Mouse (Mus musculus) erythroblast, embryonic 14.5 days (primary cell): ENCODE results near the gene Fanci. TPM values are rescaled to one million over a fixed set of nuclear protein-coding genes. Genes with fewer than 3 reads are reported as not detected.

Source experiments
- H3K27me3 ChIP-seq: 2 replicates; pipeline ENCODE4 v1.6.1; 2012; ENCODE audit warnings: inconsistent platforms; ENCODE audit not compliant: control insufficient read depth
- H3K36me3 ChIP-seq: 2 replicates; pipeline ENCODE4 v1.6.1; 2012; ENCODE audit warnings: mild to moderate bottlenecking, inconsistent platforms; ENCODE audit not compliant: control insufficient read depth
- H3K4me1 ChIP-seq: 2 replicates; pipeline ENCODE4 v1.6.1; 2012; ENCODE audit warnings: inconsistent platforms; ENCODE audit not compliant: control insufficient read depth
- H3K4me3 ChIP-seq: replicated peaks from 2 replicates; pipeline ENCODE3; 2012; ENCODE audit warnings: moderate library complexity, mild to moderate bottlenecking, inconsistent platforms
- H3K9me3 ChIP-seq: 2 replicates; pipeline ENCODE4 v1.6.1; 2012; ENCODE audit warnings: low read length, inconsistent platforms, mixed read lengths; ENCODE audit not compliant: control insufficient read depth
- GATA1 ChIP-seq: IDR thresholded peaks from 2 replicates; pipeline ENCODE4 v1.6.1; 2012; ENCODE audit warnings: low read length, inconsistent platforms, mixed read lengths
- TAL1 ChIP-seq: IDR thresholded peaks from 3 replicates; pipeline ENCODE4 v1.6.1; 2012; ENCODE audit warnings: low read length, inconsistent platforms, mixed read lengths
- polyA plus RNA-seq: library from polyadenylated mRNA; stranded (reverse); fragments of >175 nt; gene quantifications from 2 replicates; pipeline ENCODE4 v1.2.3, GENCODE M21; 2012

Gene Fanci
- polyA plus RNA-seq, 1 experiment: 0.22 TPM

DNA sequence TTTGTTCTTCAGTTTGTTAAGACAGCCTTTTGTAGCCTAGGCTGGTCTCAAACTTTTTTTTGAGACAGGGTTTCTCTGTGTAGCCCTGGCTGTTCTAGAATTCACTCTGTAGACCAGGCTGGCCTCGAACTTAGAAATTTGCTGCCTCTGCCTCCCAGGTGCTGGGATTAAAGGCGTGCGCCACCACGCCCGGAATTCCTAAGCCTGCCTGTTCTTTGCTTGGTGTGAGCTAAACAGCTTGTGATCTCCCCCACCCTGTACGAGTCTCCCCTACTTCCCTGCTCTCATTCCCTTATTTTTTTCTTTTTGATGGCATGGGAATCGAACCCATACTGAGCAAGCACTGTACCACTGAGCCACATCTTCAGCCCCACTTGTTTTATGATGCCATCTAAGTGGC lies 3.5 kb downstream of the Fanci start:
- no peak for TF ChIP-seq GATA1
- no peak for TF ChIP-seq TAL1
- Histone ChIP-seq H3K4me3 (no peak overlapping the region), H3K4me1 (peaks cover 42% of the 10 kb centered on the region), H3K9me3 (no peaks in the 10 kb centered on the region), H3K36me3 (peaks cover 54% of the 10 kb centered on the region), H3K27me3 (no peaks in the 10 kb centered on the region)

DNA sequence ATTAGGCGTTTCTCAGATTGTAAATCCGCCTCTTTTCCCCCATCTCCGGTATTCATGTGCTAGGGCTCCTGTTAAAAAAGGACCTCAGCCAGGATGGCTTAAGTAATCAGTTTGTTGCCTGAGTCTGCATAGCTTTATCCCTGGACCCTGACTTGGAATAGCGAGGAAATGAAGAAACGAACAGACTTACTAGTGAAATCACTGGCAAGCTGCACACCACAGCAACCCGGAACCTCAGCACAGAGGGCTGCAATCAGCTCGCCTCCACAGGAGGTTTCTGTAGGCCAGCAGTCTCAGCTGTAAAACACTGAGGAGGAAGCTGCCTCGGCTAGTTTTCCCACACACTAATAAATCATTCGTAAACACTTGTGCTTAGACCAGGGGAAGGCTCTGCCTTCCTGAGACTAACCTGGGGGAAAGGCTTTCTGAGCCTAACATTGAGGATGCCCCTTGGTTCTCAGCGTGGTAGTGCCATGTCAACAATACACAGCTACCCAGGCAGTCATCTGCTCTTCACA lies 5.8 kb downstream of the Fanci start:
- peaks cover 27% of the 10 kb centered on the region for H3K4me1 ChIP-seq
- no peaks in the 10 kb centered on the region for H3K27me3 ChIP-seq
- TF ChIP-seq TAL1: no peak
- no peak for TF ChIP-seq GATA1
- H3K9me3 ChIP-seq: no peaks in the 10 kb centered on the region
- no peak overlapping the region for H3K4me3 ChIP-seq
- peaks cover 77% of the 10 kb centered on the region for H3K36me3 ChIP-seq

DNA sequence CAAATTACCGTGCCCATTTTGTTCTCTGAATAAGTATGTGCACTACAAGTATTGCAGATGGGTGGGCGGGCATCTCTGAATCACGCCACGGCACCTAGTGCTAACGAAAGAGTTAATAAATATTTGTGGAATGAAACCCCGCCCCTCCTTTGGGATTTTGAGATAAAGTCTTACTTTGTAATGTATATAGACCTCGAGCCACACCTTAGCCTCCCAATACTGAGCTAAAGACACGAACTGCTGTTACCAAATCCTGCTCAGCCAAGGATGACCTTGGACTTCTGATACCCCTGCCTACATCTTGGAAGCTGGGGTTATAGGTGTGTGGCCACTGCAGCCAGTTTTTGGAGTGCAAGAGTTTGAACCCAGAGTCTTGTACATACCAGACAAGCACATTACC lies 6.7 kb downstream of the Fanci start:
- Histone ChIP-seq H3K9me3 (no peaks in the 10 kb centered on the region), H3K4me3 (no peak overlapping the region), H3K36me3 (peaks cover 87% of the 10 kb centered on the region), H3K27me3 (no peaks in the 10 kb centered on the region), H3K4me1 (peaks cover 18% of the 10 kb centered on the region)
- no peak for TF ChIP-seq TAL1
- no peak for TF ChIP-seq GATA1

DNA sequence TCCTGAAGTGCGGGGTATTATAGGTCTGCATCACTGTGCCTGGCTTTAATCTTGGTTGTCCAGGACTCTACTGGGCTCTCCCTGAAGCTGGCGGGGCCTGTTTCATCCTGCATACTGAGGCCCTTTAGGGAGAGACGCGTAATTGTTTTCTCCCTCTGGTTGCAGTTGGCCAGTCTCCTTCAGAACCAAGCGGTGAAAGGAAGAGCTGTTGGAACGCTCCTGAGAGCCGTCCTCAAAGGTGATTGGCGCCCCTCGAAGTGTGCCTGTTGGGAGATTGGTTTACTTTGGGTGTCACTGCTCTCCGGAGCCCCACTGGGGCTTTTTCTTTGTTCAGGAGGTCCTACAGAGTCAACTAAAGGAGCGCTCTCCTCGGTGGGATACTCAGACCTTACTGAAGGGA lies 7.2 kb downstream of the Fanci start:
- Histone ChIP-seq H3K36me3 (peaks cover 89% of the 10 kb centered on the region), H3K9me3 (no peaks in the 10 kb centered on the region), H3K4me1 (peaks cover 13% of the 10 kb centered on the region), H3K27me3 (no peaks in the 10 kb centered on the region), H3K4me3 (no peak overlapping the region)
- TF ChIP-seq GATA1: no peak
- no peak for TF ChIP-seq TAL1

DNA sequence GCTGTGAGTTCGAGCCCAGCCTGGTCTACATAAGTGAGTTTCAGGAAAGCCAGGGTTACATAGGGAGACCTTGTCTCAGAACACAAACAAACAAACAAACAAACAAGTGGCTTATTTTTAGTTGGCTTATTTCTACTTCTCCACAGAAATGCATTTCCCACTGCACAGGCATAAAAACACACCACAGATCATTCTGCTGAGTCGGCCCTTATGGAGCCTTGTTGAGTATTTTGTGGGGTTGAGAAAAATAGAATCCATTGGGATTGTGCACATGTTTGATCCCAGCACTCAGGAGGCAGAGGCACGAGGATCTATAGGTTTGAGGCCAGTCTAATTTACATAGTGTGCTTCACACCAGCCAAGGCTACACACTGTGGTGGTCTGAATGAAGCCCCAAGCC lies 8.6 kb downstream of the Fanci start:
- peaks cover 5% of the 10 kb centered on the region for H3K4me1 ChIP-seq
- TF ChIP-seq GATA1 (no peak), TAL1 (no peak)
- no peak overlapping the region for H3K4me3 ChIP-seq
- H3K9me3 ChIP-seq: no peaks in the 10 kb centered on the region
- H3K27me3 ChIP-seq: no peaks in the 10 kb centered on the region
- peaks cover 94% of the 10 kb centered on the region for H3K36me3 ChIP-seq

DNA sequence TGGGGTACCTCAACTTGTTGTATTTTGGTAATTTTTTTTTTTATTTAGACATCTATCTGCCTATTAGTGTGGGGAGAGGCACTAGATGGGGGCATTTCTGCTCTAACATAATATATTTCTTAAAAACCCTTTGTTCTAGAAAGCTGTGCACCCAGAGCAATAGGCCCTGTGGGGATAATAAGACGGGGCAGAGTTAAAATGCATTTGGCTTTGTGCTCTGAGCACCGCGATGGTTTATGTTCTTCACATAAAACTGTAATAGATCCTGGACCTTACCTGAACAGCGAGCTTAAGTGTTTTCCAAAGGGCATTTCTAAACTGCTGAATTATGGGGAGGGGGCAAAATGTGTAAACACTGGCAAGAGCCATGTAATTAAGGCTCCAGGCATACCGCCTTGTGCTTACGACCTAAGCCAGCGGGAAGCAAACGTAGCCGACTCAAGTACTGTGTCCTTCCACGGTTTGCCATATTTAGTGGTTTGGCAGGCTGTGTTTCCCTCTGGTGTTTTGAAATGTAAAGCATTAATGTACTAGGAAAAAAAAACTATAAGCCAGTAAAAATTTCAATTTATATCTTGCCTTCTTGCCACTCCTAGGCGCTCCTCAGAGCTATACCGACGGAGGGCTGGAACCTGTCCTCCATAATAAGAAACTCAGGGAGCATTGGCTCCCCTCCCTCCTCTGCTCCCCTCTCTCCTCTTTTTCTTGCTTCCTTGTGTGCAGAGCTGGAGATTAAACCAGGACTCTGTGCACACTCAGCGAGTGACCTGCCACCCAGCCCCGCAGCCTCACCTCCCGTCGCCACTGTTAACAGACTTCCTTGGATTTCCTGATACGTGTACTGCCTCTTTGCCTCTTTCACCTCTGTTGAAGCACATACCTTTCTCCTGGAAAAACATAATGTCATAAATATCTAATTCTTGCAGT lies 23.0 kb downstream of the Fanci start:
- H3K9me3 ChIP-seq: no peaks in the 10 kb centered on the region
- H3K27me3 ChIP-seq: no peaks in the 10 kb centered on the region
- H3K4me1 ChIP-seq: peaks cover 6% of the 10 kb centered on the region
- H3K4me3 ChIP-seq: no peak overlapping the region
- no peak for TF ChIP-seq GATA1
- TF ChIP-seq TAL1: no peak
- H3K36me3 ChIP-seq: peaks cover 92% of the 10 kb centered on the region

DNA sequence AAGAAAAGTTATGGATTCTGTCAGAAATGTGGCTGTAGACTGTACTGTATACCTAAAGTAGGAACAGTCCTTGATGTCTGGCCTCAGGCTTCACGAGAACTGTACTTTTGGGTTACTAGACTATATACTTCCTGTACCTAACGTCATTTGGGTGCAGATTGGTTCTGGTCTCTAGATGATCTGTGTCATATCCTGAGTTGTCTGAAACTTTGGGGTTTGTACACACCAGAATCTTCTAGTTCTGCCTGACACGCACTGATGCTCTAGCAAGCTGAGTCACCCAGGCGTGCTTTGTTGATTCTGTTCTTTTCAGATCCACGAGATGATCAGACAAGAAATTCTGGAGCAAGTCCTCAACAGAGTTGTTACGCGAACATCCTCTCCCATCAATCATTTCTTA lies 28.2 kb downstream of the Fanci start:
- Histone ChIP-seq H3K4me1 (no peaks in the 10 kb centered on the region), H3K36me3 (peaks cover 90% of the 10 kb centered on the region), H3K27me3 (no peaks in the 10 kb centered on the region), H3K4me3 (no peak overlapping the region), H3K9me3 (no peaks in the 10 kb centered on the region)
- TF ChIP-seq GATA1 (no peak), TAL1 (no peak)

DNA sequence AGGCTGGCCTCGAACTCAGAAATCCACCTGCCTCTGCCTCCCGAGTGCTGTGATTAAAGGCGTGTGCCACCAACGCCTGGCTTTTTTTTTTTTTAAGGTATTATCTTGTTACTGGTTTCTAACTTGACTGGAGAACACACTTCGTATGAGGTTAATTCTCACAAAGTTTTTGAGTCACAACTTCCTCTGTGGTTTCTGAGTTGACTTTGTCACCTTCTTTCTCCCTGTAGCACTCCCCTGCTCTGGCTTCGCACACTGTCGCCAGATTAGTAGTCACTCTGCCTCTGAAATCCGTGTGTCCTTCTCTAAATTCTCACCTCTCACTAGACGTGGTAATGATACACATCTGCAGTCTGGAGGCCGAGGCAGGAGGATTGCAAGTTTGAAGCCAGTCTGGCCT lies 31.1 kb downstream of the Fanci start:
- no peak overlapping the region for H3K4me3 ChIP-seq
- no peaks in the 10 kb centered on the region for H3K4me1 ChIP-seq
- TF ChIP-seq GATA1: no peak
- no peak for TF ChIP-seq TAL1
- no peaks in the 10 kb centered on the region for H3K9me3 ChIP-seq
- H3K36me3 ChIP-seq: peaks cover 91% of the 10 kb centered on the region
- no peaks in the 10 kb centered on the region for H3K27me3 ChIP-seq

DNA sequence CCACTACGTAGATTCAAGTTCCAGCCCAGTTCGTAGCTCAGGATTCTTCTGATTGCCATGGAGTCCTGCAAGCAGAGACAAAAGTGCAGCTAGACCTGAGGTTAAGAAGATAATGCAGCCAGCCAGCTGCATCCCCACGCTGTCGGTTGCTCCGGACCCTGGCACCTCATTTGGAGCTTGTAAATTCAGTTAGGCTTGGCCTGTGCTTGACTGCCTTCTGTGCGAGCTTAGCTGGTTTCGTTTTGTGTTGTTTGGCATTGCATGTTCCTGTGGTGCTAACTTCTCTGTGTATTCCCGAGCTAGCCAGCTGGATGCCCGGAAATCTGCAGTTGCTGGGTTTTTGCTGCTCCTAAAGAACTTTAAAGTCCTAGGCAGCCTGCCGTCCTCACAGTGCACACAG lies 34.1 kb downstream of the Fanci start:
- H3K36me3 ChIP-seq: peaks cover 87% of the 10 kb centered on the region
- TF ChIP-seq GATA1 (no peak), TAL1 (no peak)

DNA sequence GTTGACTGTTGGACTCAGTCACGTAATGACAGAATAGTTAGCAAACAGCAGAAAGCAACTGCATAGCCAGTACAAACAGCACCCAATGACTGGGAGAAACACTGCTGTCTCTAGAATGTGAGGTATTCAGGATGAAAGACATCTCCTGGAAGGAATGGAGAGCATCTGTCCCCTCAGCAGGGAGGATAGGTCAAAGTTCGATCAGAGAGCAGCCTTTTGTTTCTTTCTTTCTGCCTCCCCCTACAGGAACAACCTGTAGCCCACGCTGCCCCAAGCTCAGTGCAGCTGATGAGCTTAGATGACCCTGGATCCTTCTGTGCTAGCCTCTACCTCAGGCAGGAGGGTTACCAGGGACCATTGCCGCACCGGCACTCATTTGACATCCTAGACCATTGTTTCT lies 36.5 kb downstream of the Fanci start:
- no peak for TF ChIP-seq GATA1
- TF ChIP-seq TAL1: no peak
- H3K9me3 ChIP-seq: no peaks in the 10 kb centered on the region
- no peaks in the 10 kb centered on the region for H3K27me3 ChIP-seq
- H3K36me3 ChIP-seq: peaks cover 90% of the 10 kb centered on the region
- no peaks in the 10 kb centered on the region for H3K4me1 ChIP-seq
- no peak overlapping the region for H3K4me3 ChIP-seq

More for the DNA sequence above, 34.1 kb downstream of the Fanci start:
- no peaks in the 10 kb centered on the region for H3K4me1 ChIP-seq
- no peaks in the 10 kb centered on the region for H3K27me3 ChIP-seq
- no peaks in the 10 kb centered on the region for H3K9me3 ChIP-seq
- H3K4me3 ChIP-seq: no peak overlapping the region
